Comparison of ENCODE assay signal across 9 mouse cellular contexts in genomic region chr9:110877888-110878287, GRCm38 (mm10). TPM values are rescaled to one million over a fixed set of nuclear protein-coding genes. Genes with fewer than 3 reads are reported as not detected.
A peak's percentile ranks its signal among the peaks of the same experiment; 100 is the strongest.
DNase-seq lines count a peak whose midpoint lies in the region; ATAC-seq lines count a peak whose summit lies in the region.
"Had no signal": no experiment of that assay in that cellular context is flagged by ENCODE, and none has a peak within 500 bp of the region (broad histone marks: within the 10 kb centered on the region; RNA-seq: fewer than 3 reads in every experiment).

No protein-coding gene starts in this region.

- H3K4me2 ChIP-seq in hindbrain, embryonic 16.5 days (ENCODE audit: low read length), result no peak overlapping the region
- H3K4me2 ChIP-seq in hindbrain, embryonic 11.5 days (replicated peaks; ENCODE audit: low read depth, low read length), result no peak overlapping the region

- H3K4me3 ChIP-seq in hindbrain, embryonic 16.5 days (ENCODE audit: low read length), result no peak overlapping the region
- H3K4me3 ChIP-seq in hindbrain, embryonic 11.5 days (ENCODE audit: low read depth, low read length), result no peak overlapping the region

- H3K27me3 ChIP-seq in hindbrain, embryonic 16.5 days (replicated peaks; ENCODE audit: control insufficient read depth, insufficient read depth, low read length), result peaks cover 15% of the 10 kb centered on the region
- peaks cover 40% of the 10 kb centered on the region for H3K27me3 ChIP-seq in hindbrain, embryonic 11.5 days (ENCODE audit: control insufficient read depth, insufficient read depth, low read length)

- peak; percentile 27; the same call in 1 of the 2 replicates for ATAC-seq in hindbrain, embryonic 16.5 days
- ATAC-seq in hindbrain, embryonic 11.5 days (ENCODE audit: low FRiP score), result no peak

- 77% methylated on average over 5 of the region's 5 CpGs for WGBS in hindbrain, embryonic 16.5 days
- 87% methylated on average over 5 of the region's 5 CpGs for WGBS in hindbrain, embryonic 11.5 days

- H3K9ac ChIP-seq in hindbrain, embryonic 16.5 days (ENCODE audit: low read depth, low read length), result no peak overlapping the region
- H3K9ac ChIP-seq in hindbrain, embryonic 11.5 days (ENCODE audit: low read depth, low read length), result no peak overlapping the region

- no peak for DNase-seq in hindbrain, embryonic 11.5 days (ENCODE audit: low spot score)
- DNase-seq in 3T3-L1 (ENCODE audit: low read depth, low spot score), result peak; percentile 47
- peak; percentile 84 for DNase-seq in fibroblast of lung, adult 2 months (ENCODE audit: low read depth)
- DNase-seq in kidney, adult 9 months, result peak; percentile 84
- DNase-seq in urinary bladder, postnatal 36 days (ENCODE audit: low spot score in 2 of 2), result peak; percentile 46 to 77
- DNase-seq in retina, postnatal 1 day, result no peak
- no peak for DNase-seq in thymus, adult 18-20 months

- H3K27ac ChIP-seq in hindbrain, embryonic 16.5 days (ENCODE audit: low read depth, low read length), result no peak overlapping the region
- H3K27ac ChIP-seq in hindbrain, embryonic 11.5 days (ENCODE audit: low read depth, low read length), result no peak overlapping the region

- H3K9me3 ChIP-seq in hindbrain, embryonic 16.5 days (ENCODE audit: control insufficient read depth, low read length), result no peaks in the 10 kb centered on the region
- H3K9me3 ChIP-seq in hindbrain, embryonic 11.5 days (ENCODE audit: control insufficient read depth, low read length), result no peaks in the 10 kb centered on the region

- peaks cover 41% of the 10 kb centered on the region for H3K4me1 ChIP-seq in hindbrain, embryonic 16.5 days (ENCODE audit: control insufficient read depth, insufficient read depth, low read depth, low read length)
- H3K4me1 ChIP-seq in hindbrain, embryonic 11.5 days (replicated peaks; ENCODE audit: control insufficient read depth, insufficient read depth, low read length), result peaks cover 27% of the 10 kb centered on the region

- H3K36me3 ChIP-seq in hindbrain, embryonic 16.5 days (ENCODE audit: control insufficient read depth, insufficient read depth, low read length), result no peaks in the 10 kb centered on the region
- H3K36me3 ChIP-seq in hindbrain, embryonic 11.5 days (ENCODE audit: control insufficient read depth, insufficient read depth, low read length), result no peaks in the 10 kb centered on the region

RNA-seq across cellular contexts. Expression of gene Als2cl, which starts 1.8 kb away (rescaled TPM):
- 2.1 and 2.7 TPM in 2 replicates for polyA plus RNA-seq in hindbrain, embryonic 16.5 days (2015; fragmentation: Nextera tagmentation; extraction: Ambion mirVana)
- 1.0 and 1.1 TPM in 2 replicates for polyA plus RNA-seq in hindbrain, embryonic 11.5 days (2014; fragmentation: Nextera tagmentation; extraction: Ambion mirVana)

RNA-seq across cellular contexts. Expression of gene Tmie, which starts 2.0 kb away (rescaled TPM):
- polyA plus RNA-seq in hindbrain, embryonic 16.5 days (2015; fragmentation: Nextera tagmentation; extraction: Ambion mirVana), result 5.2 and 6.2 TPM in 2 replicates
- 0.18 and 0.34 TPM in 2 replicates for polyA plus RNA-seq in hindbrain, embryonic 11.5 days (2014; fragmentation: Nextera tagmentation; extraction: Ambion mirVana)

RNA-seq across cellular contexts. Expression of gene Prss50, which starts 20.1 kb away (rescaled TPM):
- 0.49 and 0.71 TPM in 2 replicates for polyA plus RNA-seq in hindbrain, embryonic 16.5 days (2015; fragmentation: Nextera tagmentation; extraction: Ambion mirVana)
- 0.14 and 0.31 TPM in 2 replicates for polyA plus RNA-seq in hindbrain, embryonic 11.5 days (2014; fragmentation: Nextera tagmentation; extraction: Ambion mirVana)

RNA-seq across cellular contexts. Expression of gene Prss46, which starts 33.6 kb away (rescaled TPM):
- polyA plus RNA-seq in hindbrain, embryonic 16.5 days (2015; fragmentation: Nextera tagmentation; extraction: Ambion mirVana), result not detected in 2 replicates
- not detected in 2 replicates for polyA plus RNA-seq in hindbrain, embryonic 11.5 days (2014; fragmentation: Nextera tagmentation; extraction: Ambion mirVana)
- polyA plus RNA-seq: neural tube, embryonic 14.5 days had no signal

RNA-seq across cellular contexts. Expression of gene Fam240a, which starts 38.8 kb away (rescaled TPM):
- polyA plus RNA-seq in hindbrain, embryonic 16.5 days (2015; fragmentation: Nextera tagmentation; extraction: Ambion mirVana), result not detected in 2 replicates
- polyA plus RNA-seq in hindbrain, embryonic 11.5 days (2014; fragmentation: Nextera tagmentation; extraction: Ambion mirVana), result not detected in 2 replicates
- polyA plus RNA-seq: neural tube, embryonic 14.5 days had no signal

Comparison
In these comparisons a context has a peak if more than half of its experiments do, and no peak if none do; other contexts are left out.
1. DNase-seq: peak in 3T3-L1 (single experiment), fibroblast of lung, adult 2 months (single experiment), kidney, adult 9 months (single experiment) and urinary bladder, postnatal 36 days (2 of 2); none in hindbrain, embryonic 11.5 days (single experiment), retina, postnatal 1 day (single experiment) and thymus, adult 18-20 months (0 of 2).